Mouse (Mus musculus) small intestine, adult 2 months (tissue): ENCODE results near the gene Adad2. TPM values are rescaled to one million over a fixed set of nuclear protein-coding genes. Genes with fewer than 3 reads are reported as not detected.

Experiments used
- H3K27ac ChIP-seq: fragments of 200-500 bp; 2 replicates; pipeline ENCODE4 v1.5.1; 2012; ENCODE audit warnings: low read depth, low read length, control low read depth, inconsistent platforms; ENCODE audit not compliant: insufficient read depth
- H3K27me3 ChIP-seq: fragments of 200-500 bp; 2 replicates; pipeline ENCODE4 v1.6.1; 2012; ENCODE audit warnings: mild to moderate bottlenecking, moderate library complexity, low read length, inconsistent platforms; ENCODE audit not compliant: control insufficient read depth, insufficient read depth
- H3K36me3 ChIP-seq: fragments of 200-500 bp; 2 replicates; pipeline ENCODE4 v1.6.1; 2012; ENCODE audit warnings: mild to moderate bottlenecking, low read length, control low read depth, inconsistent platforms; ENCODE audit not compliant: control insufficient read depth, insufficient read depth
- H3K4me1 ChIP-seq: fragments of 200-500 bp; 2 replicates; pipeline ENCODE4 v1.6.1; 2012; ENCODE audit warnings: low read length, inconsistent platforms, mixed read lengths; ENCODE audit not compliant: control insufficient read depth, insufficient read depth, insufficient read length
- H3K4me3 ChIP-seq: fragments of 200-500 bp; 2 replicates; pipeline ENCODE4 v1.5.1; 2012; ENCODE audit warnings: low read depth, mild to moderate bottlenecking, control low read depth, inconsistent platforms, low read length, moderate library complexity
- CTCF ChIP-seq: fragments of 200-500 bp; IDR thresholded peaks from 2 replicates; pipeline ENCODE4 v1.5.1; 2012; ENCODE audit warnings: low read depth, mild to moderate bottlenecking, control low read depth, inconsistent platforms, low read length, moderate library complexity, mixed read lengths; ENCODE audit not compliant: insufficient replicate concordance, insufficient read length; ENCODE audit errors: extremely low read depth
- POLR2A ChIP-seq: fragments of 200-500 bp; IDR thresholded peaks from 2 replicates; pipeline ENCODE4 v1.6.1; 2012; ENCODE audit warnings: low read depth, mild to moderate bottlenecking, control low read depth, inconsistent platforms, low read length, moderate library complexity
- WGBS: fragments of 180-500 bp; shearing (Covaris S2); methylation state at CpG from one replicate; pipeline ENCODE4 v1.1.7; 2018; 5-methylcytosine and 5-hydroxymethylcytosine counted together
- polyA plus RNA-seq: library from polyadenylated mRNA; depleted of rRNA; stranded (reverse); fragments of >200 nt; gene quantifications from 2 replicates; pipeline ENCODE4 v1.2.3, GENCODE M21; 2012

Adad2 gene
- polyA plus RNA-seq, 1 experiment = 0.96 TPM

DNA sequence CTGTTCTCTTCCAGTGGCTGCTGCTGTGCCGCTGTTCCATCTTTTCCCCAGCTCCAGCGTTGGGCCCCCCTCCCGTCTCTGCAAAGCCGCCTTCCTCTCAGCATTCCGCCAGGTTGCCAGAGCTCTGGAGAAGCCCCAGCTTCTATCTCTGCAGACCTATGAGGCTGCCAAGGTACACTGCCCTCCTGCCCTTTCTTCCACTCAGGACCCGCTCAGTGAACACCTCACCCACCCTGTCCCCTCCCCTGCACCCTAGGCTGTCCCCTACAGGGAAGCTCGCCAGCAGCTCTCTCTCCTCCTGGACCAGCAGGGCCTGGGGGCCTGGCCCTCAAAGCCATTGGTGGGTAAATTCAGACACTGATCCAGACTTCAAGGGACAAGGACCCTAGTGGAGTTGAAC, 3.8 kb downstream of the Adad2 start:
- Histone ChIP-seq H3K27ac (no peak overlapping the region), H3K27me3 (no peaks in the 10 kb centered on the region), H3K36me3 (no peaks in the 10 kb centered on the region), H3K4me3 (no peak overlapping the region), H3K4me1 (peaks cover 10% of the 10 kb centered on the region)
- 78% methylated on average over 7 of the region's 7 CpGs for WGBS
- TF ChIP-seq POLR2A (no peak), CTCF (no peak)

DNA sequence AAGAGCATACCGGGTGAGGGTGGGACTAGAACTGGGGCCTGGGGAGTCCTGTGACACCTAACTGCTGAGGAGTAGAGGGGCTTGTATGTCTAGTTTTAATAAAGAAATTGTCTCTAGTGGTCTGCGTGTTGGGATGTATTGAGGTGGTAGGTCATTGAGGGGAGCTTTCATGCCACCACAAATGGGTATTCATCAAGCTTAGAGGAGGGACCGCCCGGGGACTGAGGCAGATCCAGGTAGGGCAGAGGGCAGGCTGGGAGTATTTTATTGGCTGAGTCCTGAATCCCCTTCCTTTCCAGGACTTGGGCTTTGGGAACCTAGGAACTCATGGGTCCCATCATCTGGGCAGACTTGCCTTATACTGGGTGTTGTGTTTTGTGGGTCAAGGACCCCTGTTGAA, 4.3 kb downstream of the Adad2 start:
- Histone ChIP-seq H3K36me3 (no peaks in the 10 kb centered on the region), H3K4me1 (peaks cover 10% of the 10 kb centered on the region), H3K27me3 (no peaks in the 10 kb centered on the region), H3K27ac (no peak overlapping the region), H3K4me3 (no peak overlapping the region)
- no peak for TF ChIP-seq POLR2A
- TF ChIP-seq CTCF = no peak
- 95% methylated on average over 4 of the region's 4 CpGs for WGBS

DNA sequence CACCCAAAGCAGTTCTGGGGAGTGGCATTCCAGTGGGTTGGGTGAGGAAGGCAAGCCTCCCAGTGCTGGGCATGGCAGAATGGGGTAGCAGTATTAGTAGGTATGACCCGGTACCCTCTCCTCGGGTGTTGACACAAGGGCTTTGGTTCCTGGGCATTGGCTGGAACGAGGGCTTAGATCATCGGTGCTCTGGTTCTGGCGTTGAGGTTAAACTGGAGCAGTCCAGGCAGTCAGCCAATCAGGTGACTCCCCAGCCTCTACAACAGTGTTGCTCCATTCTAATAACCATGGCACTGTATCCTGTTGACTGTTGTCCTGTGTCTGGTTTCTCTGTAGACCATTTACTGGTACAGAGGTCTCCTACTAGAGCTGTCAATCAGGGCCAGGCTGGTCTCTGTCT, 5.0 kb downstream of the Adad2 start:
- Histone ChIP-seq H3K36me3 (no peaks in the 10 kb centered on the region), H3K27ac (no peak overlapping the region), H3K4me1 (peaks cover 7% of the 10 kb centered on the region), H3K4me3 (no peak overlapping the region), H3K27me3 (no peaks in the 10 kb centered on the region)
- TF ChIP-seq POLR2A (no peak), CTCF (no peak)
- 78% methylated on average over 5 of the region's 5 CpGs for WGBS

DNA sequence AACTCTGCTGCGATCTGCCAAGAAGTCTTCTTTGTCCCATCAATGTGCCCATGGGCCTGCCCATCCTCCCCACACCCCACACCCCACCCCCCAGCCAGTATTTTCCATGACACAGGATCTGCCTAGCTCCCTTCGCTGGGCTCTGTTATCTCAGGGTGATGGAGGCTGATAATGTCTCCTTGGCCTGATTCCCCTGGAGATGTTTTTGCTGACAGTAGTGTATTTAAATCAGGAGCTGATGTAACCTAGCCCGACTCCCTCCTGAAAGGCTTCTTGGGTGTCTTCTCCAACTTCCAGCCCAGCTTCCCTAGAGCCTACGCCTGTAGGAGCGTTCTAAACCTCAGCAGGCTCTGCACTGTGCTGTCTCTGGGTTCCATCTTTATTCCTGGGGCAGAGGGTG, 6.3 kb downstream of the Adad2 start:
- 67% methylated on average over 5 of the region's 5 CpGs for WGBS
- H3K4me1 ChIP-seq = peaks cover 1% of the 10 kb centered on the region; the same call in 1 of the 2 replicates
- TF ChIP-seq POLR2A (no peak), CTCF (no peak)
- H3K36me3 ChIP-seq = no peaks in the 10 kb centered on the region
- H3K4me3 ChIP-seq = no peak overlapping the region
- H3K27ac ChIP-seq = no peak overlapping the region
- H3K27me3 ChIP-seq = no peaks in the 10 kb centered on the region

DNA sequence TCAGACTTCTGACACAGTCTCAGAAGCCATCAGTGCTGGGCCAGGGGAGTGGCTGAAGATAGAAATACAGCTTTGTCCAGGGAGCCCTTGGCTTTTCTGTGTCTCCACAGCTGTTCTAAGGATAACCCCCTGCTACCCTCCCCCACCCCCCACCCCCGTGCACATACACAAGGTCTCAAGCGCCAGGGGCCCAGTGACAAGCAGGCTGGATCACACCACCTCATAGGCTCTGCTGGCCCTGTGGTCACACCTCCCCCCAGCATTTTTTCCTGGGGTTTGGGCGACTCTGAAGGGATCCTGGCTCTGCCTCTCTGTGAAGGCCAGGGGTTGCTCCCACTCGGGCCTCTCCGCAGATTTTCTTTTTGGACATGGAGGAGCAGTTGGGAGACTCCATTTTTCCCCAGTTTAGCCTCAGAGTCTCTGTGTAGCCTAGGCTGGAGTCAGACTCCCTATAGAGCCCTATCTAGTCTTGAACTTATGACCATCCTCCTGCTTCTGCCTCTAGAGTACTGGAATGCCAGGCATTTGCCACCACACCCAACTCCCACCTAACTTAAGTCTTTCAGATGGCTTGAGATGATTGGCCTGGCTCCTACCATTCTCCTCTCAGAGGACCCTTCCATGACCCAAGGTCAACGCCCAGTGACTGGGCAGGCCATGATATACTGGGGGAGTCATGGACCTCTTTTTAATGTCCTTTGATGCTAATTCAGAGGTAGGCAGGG, 7.7 kb downstream of the Adad2 start:
- no peaks in the 10 kb centered on the region for H3K4me1 ChIP-seq
- 85% methylated on average over 6 of the region's 6 CpGs for whole genome bisulfite sequencing
- H3K27ac ChIP-seq = no peak overlapping the region
- H3K27me3 ChIP-seq = no peaks in the 10 kb centered on the region
- TF ChIP-seq CTCF (no peak), POLR2A (no peak)
- H3K36me3 ChIP-seq = no peaks in the 10 kb centered on the region
- no peak overlapping the region for H3K4me3 ChIP-seq

DNA sequence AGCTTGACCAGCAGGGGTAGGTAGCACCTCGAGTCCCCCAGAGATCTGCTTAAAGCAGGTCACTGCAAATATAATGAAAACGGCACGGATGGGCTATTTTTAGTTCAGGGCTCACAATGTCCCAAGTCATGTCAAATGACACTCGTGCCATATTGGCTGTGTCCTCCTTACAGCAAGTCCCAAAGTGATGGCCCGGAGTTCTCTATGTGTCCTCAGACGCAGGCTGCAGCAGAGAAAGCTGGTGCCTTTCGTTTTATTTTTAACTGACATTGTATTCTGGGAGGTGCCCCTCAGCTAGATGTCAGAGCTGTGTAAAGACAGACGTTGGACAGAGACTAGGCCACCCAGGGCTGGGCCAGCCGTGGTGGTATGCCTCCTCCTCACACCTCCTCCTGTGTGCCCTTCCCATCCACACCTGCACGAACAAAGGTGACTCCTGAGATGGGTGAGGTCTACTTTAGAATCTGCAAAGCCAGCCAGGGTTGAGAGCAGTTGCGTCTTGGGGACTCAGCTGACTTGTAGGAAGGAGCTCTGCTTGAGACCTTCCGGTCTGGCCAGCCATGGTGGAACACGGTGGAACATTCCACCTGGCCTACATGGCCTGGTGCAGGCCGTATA, 8.4 kb downstream of the Adad2 start:
- no peaks in the 10 kb centered on the region for H3K27me3 ChIP-seq
- H3K36me3 ChIP-seq = no peaks in the 10 kb centered on the region
- no peaks in the 10 kb centered on the region for H3K4me1 ChIP-seq
- no peak for TF ChIP-seq POLR2A
- no peak for TF ChIP-seq CTCF
- WGBS = 81% methylated on average over 14 of the region's 14 CpGs
- H3K27ac ChIP-seq = no peak overlapping the region
- no peak overlapping the region for H3K4me3 ChIP-seq

DNA sequence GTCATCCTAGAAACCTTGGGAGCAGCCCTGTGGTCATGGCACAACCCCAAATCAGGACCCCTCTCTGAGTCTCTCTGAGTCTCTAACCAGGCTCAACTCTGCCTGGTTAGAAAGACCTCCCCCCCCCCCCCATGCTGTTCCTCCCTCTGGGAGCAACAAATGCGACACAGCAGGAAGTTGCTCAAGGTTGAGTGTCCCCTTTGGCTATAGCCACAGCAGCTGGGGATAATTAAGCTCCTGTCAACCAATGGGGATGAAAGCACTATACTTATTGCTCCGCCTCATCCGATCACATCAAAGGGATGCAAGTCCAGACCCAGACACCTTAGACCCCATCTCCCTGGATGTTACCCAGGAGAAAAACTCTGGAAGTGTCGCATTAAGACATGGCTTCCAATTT, 10.0 kb downstream of the Adad2 start:
- Histone ChIP-seq H3K4me1 (peaks cover 6% of the 10 kb centered on the region; the same call in 1 of the 2 replicates), H3K27me3 (no peaks in the 10 kb centered on the region), H3K4me3 (no peak overlapping the region), H3K27ac (no peak overlapping the region), H3K36me3 (no peaks in the 10 kb centered on the region)
- TF ChIP-seq CTCF (no peak), POLR2A (no peak)
- WGBS = 71% methylated on average over 4 of the region's 4 CpGs
